Mouse (Mus musculus): Measurements from ENCODE around the gene Gm21698.
"Not testable (repeated sequence)": the region's sequence is repeated elsewhere in the genome, so short reads cannot be mapped to it uniquely, and the experiment has no call there.

GRCm38 (mm10) chr5:25972563-25972962, 15.9 kb downstream of the Gm21698 start, which contains the start of gene Gm21680:
- TF ChIP-seq CTCF (IDR thresholded peaks at IDR 0.05; ENCODE audit: extremely low read depth, insufficient read depth, insufficient read length, insufficient replicate concordance); POLR2A (IDR thresholded peaks at IDR 0.05; ENCODE audit: low read depth, low read length): not testable (repeated sequence)
